Mouse (Mus musculus) forebrain, embryonic 11.5 days (tissue): ENCODE results near the gene Cpn2. TPM values are rescaled to one million over a fixed set of nuclear protein-coding genes. Genes with fewer than 3 reads are reported as not detected.

ENCODE experiments used
- ATAC-seq: fragments of 200-750 bp; cut with Nextera tagmentation; replicated peaks from 2 replicates; pipeline ENCODE4 v1.8.0; 2017; ENCODE audit warnings: moderate TSS enrichment; ENCODE audit not compliant: low FRiP score
- DNase-seq: peaks from one replicate; pipeline ENCODE4 v3.0.0-alpha.2; 2017; ENCODE audit warnings: low spot score
- H3K27ac ChIP-seq: fragments of 300-500 bp; sonication (generic); 2 replicates; pipeline ENCODE4 v1.5.1; 2014; ENCODE audit warnings: low read depth, low read length
- H3K27me3 ChIP-seq: fragments of 300-500 bp; sonication (generic); 2 replicates; pipeline ENCODE4 v1.6.1; 2014; ENCODE audit warnings: mild to moderate bottlenecking, low read length, mixed read lengths; ENCODE audit not compliant: control insufficient read depth, insufficient read depth
- H3K36me3 ChIP-seq: fragments of 300-500 bp; sonication (generic); 2 replicates; pipeline ENCODE4 v1.6.1; 2014; ENCODE audit warnings: mild to moderate bottlenecking, low read length, moderate library complexity, mixed read lengths; ENCODE audit not compliant: control insufficient read depth, insufficient read depth
- H3K4me1 ChIP-seq: fragments of 300-500 bp; sonication (generic); replicated peaks from 2 replicates; pipeline ENCODE4 v1.6.1; 2014; ENCODE audit warnings: low read length, mixed read lengths; ENCODE audit not compliant: control insufficient read depth, insufficient read depth
- H3K4me2 ChIP-seq: fragments of 300-500 bp; sonication (generic); 2 replicates; pipeline ENCODE4 v1.6.1; 2014; ENCODE audit warnings: low read depth, mild to moderate bottlenecking, low read length, moderate library complexity, mixed read lengths; ENCODE audit not compliant: severe bottlenecking
- H3K4me3 ChIP-seq: fragments of 300-500 bp; sonication (generic); 2 replicates; pipeline ENCODE4 v1.5.1; 2014; ENCODE audit warnings: low read depth, low read length
- H3K9ac ChIP-seq: fragments of 300-500 bp; sonication (generic); 2 replicates; pipeline ENCODE4 v1.6.1; 2014; ENCODE audit warnings: low read length
- H3K9me3 ChIP-seq: fragments of 300-500 bp; sonication (generic); 2 replicates; pipeline ENCODE4 v1.6.1; 2016; ENCODE audit warnings: low read length, mixed read lengths; ENCODE audit not compliant: control insufficient read depth
- WGBS: fragments of 180-500 bp; shearing (Covaris S2); extraction: QIAGEN DNeasy Blood & Tissue Kit; methylation state at CpG from one replicate; pipeline ENCODE4 v1.1.7; 2014; 5-methylcytosine and 5-hydroxymethylcytosine counted together
- polyA plus RNA-seq: library from polyadenylated mRNA; unstranded; fragments of >200 nt; fragmentation: Nextera tagmentation; extraction: Ambion mirVana; gene quantifications from 2 replicates; pipeline ENCODE4 v1.2.1, GENCODE M21; 2014

Cpn2 gene
- polyA plus RNA-seq, 1 experiment from 2014 or later: not detected

DNA sequence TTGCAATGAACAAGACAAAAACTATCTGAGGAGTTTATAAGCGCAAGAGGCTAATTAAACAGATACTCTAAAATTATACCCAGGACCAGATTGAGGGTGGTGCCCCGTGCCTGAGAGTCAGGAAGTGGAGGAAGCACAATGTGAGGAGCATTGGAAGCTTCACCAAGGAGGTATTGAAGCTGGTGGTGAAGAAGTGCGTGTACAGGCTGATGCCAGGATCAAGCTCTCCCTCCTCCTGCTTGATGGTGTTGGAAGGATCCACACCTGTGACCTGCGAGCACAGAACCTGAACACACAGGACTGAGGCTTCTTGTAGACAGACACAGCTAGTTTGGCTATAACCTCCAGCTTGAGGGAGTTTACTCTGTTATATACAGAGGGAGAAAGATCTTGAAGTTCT, 38.8 kb upstream of the Cpn2 start:
- ATAC-seq (no peak), DNase-seq (no peak)
- Histone ChIP-seq H3K27ac (no peak overlapping the region), H3K9ac (no peak overlapping the region), H3K9me3 (no peaks in the 10 kb centered on the region), H3K4me2 (no peak overlapping the region), H3K4me1 (peaks cover 11% of the 10 kb centered on the region), H3K4me3 (no peak overlapping the region), H3K36me3 (no peaks in the 10 kb centered on the region), H3K27me3 (peaks cover 42% of the 10 kb centered on the region)
- WGBS: 83% methylated on average over 4 of the region's 4 CpGs

- H3K36me3 ChIP-seq: no peaks in the 10 kb centered on the region
- H3K27ac ChIP-seq: no peak overlapping the region
- no peak overlapping the region for H3K4me2 ChIP-seq
- peaks cover 11% of the 10 kb centered on the region for H3K4me1 ChIP-seq
- ATAC-seq: no peak
- H3K9ac ChIP-seq: no peak overlapping the region
- no peaks in the 10 kb centered on the region for H3K9me3 ChIP-seq
- WGBS: 82% methylated on average over 5 of the region's 5 CpGs
- no peak for DNase-seq
- H3K4me3 ChIP-seq: no peak overlapping the region
- peaks cover 24% of the 10 kb centered on the region for H3K27me3 ChIP-seq
These were observed 36.9 kb upstream of the Cpn2 start for GRCm38 (mm10) chr16:30304236-30304635.

DNA sequence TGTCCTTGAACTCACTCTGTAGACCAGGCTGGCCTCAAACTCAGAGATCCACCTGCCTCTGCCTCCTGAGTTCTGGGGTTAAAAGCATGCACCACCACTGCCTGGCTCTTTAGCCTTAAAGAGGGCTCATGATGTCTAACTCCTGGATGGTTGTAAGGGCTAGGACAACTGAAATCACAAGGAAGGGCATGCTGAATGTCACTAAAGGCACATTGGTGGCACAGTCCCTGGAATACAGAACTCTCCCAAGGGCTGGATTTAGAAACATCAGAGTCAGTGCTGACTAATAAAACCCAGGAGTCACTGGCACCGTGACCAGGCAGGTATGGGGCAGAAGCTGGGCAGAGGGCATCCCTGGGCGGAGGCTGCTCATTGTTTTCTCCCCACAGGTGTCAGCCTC, 36.1 kb upstream of the Cpn2 start:
- 85% methylated on average over 2 of the region's 2 CpGs for WGBS

DNA sequence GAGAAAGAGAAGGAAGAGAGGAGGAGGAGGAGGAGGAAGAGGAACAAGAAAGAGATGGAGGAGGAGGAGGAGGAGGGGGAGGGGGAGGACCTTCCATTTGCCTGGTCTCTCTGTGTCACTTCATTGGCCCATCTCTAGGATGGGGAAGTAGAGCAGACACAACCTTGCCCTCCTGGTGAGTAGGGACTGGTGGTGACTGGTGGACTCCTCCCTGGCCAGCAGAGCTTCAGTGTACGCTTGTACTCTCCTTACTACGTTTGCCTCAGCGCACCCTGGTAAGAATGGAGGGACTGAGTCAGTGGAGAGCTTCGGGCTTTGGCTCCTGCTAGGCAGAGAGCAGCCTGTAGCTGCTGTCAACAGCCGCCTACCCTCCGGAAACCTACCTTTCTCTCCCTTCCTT, 35.4 kb upstream of the Cpn2 start:
- 0 out of 2 replicates have a peak, but pooled peaks cover 2% of the 10 kb centered on the region for H3K4me1 ChIP-seq
- ATAC-seq (no peak), DNase-seq (no peak)
- no peak overlapping the region for H3K9ac ChIP-seq
- WGBS: 88% methylated on average over 6 of the region's 6 CpGs
- no peak overlapping the region for H3K4me3 ChIP-seq
- H3K27ac ChIP-seq: no peak overlapping the region
- H3K9me3 ChIP-seq: no peaks in the 10 kb centered on the region
- H3K36me3 ChIP-seq: no peaks in the 10 kb centered on the region
- no peak overlapping the region for H3K4me2 ChIP-seq
- H3K27me3 ChIP-seq: peaks cover 10% of the 10 kb centered on the region

More for the DNA sequence above, 36.1 kb upstream of the Cpn2 start:
- no peak for DNase-seq
- peaks cover 17% of the 10 kb centered on the region for H3K27me3 ChIP-seq
- H3K27ac ChIP-seq: no peak overlapping the region
- H3K4me2 ChIP-seq: no peak overlapping the region
- H3K9ac ChIP-seq: no peak overlapping the region
- H3K4me3 ChIP-seq: no peak overlapping the region
- H3K4me1 ChIP-seq: peaks cover 5% of the 10 kb centered on the region
- ATAC-seq: no peak
- H3K9me3 ChIP-seq: no peaks in the 10 kb centered on the region
- H3K36me3 ChIP-seq: no peaks in the 10 kb centered on the region

- DNase-seq (no peak), ATAC-seq (no peak)
- no peak overlapping the region for H3K9ac ChIP-seq
- no peaks in the 10 kb centered on the region for H3K9me3 ChIP-seq
- H3K4me1 ChIP-seq: no peaks in the 10 kb centered on the region
- H3K36me3 ChIP-seq: no peaks in the 10 kb centered on the region
- no peak overlapping the region for H3K4me2 ChIP-seq
- H3K27ac ChIP-seq: no peak overlapping the region
- WGBS: 71% methylated on average over 10 of the region's 10 CpGs
- H3K27me3 ChIP-seq: no peaks in the 10 kb centered on the region
- no peak overlapping the region for H3K4me3 ChIP-seq
These were observed 32.5 kb upstream of the Cpn2 start for GRCm38 (mm10) chr16:30299711-30300277.

DNA sequence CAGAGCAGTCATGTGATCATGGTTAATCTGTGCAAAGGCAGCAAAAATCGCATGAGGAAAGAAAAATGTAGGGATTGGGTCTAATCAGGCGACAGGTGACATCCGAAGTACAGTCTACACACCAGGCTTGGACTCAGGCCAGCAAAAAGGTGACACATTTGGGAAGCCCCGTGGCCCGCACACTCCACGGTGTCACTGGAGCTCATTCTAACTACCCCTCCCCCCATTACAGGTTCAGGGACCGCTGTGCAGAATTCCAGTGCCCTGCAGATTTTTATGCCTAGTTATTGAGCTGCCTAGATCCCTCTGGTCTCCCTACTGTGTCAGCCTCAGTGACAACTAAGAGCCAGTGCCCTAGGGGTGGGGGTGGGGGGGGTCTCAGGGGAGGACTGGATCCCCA, 30.2 kb upstream of the Cpn2 start:
- Histone ChIP-seq H3K27me3 (no peaks in the 10 kb centered on the region), H3K9ac (no peak overlapping the region), H3K4me1 (no peaks in the 10 kb centered on the region), H3K27ac (no peak overlapping the region), H3K9me3 (no peaks in the 10 kb centered on the region), H3K36me3 (no peaks in the 10 kb centered on the region), H3K4me2 (no peak overlapping the region), H3K4me3 (no peak overlapping the region)
- 88% methylated on average over 7 of the region's 7 CpGs for WGBS
- ATAC-seq (no peak), DNase-seq (no peak)

DNA sequence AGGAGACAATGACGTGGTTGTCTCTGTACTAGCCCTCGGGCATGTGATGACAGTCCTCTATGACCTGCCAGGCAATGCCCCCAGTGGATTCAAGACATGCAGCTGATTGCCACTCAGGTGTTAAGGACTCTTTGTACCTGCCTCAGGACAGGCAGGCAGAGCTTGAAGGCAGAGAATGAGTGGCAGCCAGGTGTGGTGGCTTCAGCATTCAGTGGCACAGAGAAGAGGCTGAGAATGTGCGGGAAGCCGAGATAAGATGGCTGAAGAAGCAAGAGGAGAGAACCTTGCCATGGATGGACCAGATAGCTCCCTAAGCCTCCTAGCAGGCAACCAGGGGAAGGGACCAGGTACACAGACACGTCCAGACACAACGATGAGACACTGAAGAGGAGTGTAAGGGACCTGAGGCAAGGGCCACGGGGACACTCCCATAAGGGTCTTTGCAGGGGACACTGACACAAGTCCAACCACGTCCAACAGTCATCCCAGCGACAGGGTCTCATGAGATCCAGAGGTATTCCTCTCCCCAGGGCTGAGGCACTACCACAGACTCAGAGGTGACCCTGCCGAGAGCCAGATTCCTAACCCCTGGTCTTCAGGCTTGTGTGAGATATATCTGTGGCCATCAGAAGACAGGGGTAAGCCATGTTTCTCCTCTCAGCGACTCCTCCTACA, 29.4 kb upstream of the Cpn2 start:
- WGBS: 86% methylated on average over 11 of the region's 11 CpGs

GRCm38 (mm10) chr16:30295106-30295505, 27.8 kb upstream of the Cpn2 start:
- Histone ChIP-seq H3K27ac (no peak overlapping the region), H3K27me3 (no peaks in the 10 kb centered on the region), H3K4me1 (no peaks in the 10 kb centered on the region), H3K9me3 (no peaks in the 10 kb centered on the region), H3K4me3 (no peak overlapping the region), H3K9ac (no peak overlapping the region), H3K4me2 (no peak overlapping the region), H3K36me3 (no peaks in the 10 kb centered on the region)
- DNase-seq: no peak
- no peak for ATAC-seq
- WGBS: 93% methylated on average over 7 of the region's 7 CpGs

More for the DNA sequence above, 29.4 kb upstream of the Cpn2 start:
- H3K4me2 ChIP-seq: no peak overlapping the region
- H3K27ac ChIP-seq: no peak overlapping the region
- H3K27me3 ChIP-seq: no peaks in the 10 kb centered on the region
- no peaks in the 10 kb centered on the region for H3K36me3 ChIP-seq
- no peaks in the 10 kb centered on the region for H3K9me3 ChIP-seq
- no peaks in the 10 kb centered on the region for H3K4me1 ChIP-seq
- no peak for ATAC-seq
- H3K4me3 ChIP-seq: no peak overlapping the region
- H3K9ac ChIP-seq: no peak overlapping the region
- DNase-seq: no peak

DNA sequence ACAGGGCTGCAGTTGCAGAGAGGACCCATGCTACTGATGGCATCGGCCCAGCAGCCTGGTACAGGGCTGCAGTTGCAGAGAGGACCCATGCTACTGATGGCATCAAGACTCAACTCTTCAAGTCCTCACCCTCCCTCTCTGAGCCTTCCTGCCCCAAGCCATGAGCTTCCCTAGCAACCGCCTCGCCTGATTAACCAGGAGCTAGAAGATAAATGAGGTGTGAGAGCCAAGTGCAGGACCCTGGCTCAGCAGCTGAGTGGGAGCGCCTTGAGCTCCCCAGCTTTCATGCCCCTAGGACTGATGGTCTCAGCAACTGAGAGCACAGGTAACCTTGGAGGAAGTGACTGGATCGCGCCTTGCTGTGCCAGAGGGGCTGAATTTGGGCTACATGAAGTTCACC, 23.1 kb upstream of the Cpn2 start:
- ATAC-seq (no peak), DNase-seq (no peak)
- Histone ChIP-seq H3K4me3 (no peak overlapping the region), H3K4me1 (no peaks in the 10 kb centered on the region), H3K27ac (no peak overlapping the region), H3K27me3 (no peaks in the 10 kb centered on the region), H3K36me3 (no peaks in the 10 kb centered on the region), H3K9ac (no peak overlapping the region), H3K9me3 (no peaks in the 10 kb centered on the region), H3K4me2 (no peak overlapping the region)
- 74% methylated on average over 6 of the region's 6 CpGs for WGBS
